Mouse (Mus musculus) midbrain, embryonic 12.5 days (tissue): Measurements from ENCODE around the gene Angel1. TPM values are rescaled to one million over a fixed set of nuclear protein-coding genes. Genes with fewer than 3 reads are reported as not detected.
A peak's percentile ranks its signal among the peaks of the same experiment; 100 is the strongest.

ENCODE experiments used
- ATAC-seq: fragments of 200-750 bp; cut with Nextera tagmentation; 2 replicates; pipeline ENCODE4 v1.8.0; 2017; ENCODE audit warnings: low read depth, moderate TSS enrichment, moderate library complexity; ENCODE audit not compliant: low FRiP score
- H3K27ac ChIP-seq: fragments of 300-500 bp; sonication (generic); replicated peaks from 2 replicates; pipeline ENCODE4 v1.5.1; 2016; ENCODE audit warnings: mild to moderate bottlenecking
- H3K27me3 ChIP-seq: fragments of 300-500 bp; sonication (generic); 2 replicates; pipeline ENCODE4 v1.6.1; 2016; ENCODE audit warnings: mild to moderate bottlenecking
- H3K36me3 ChIP-seq: fragments of 300-500 bp; sonication (generic); 2 replicates; pipeline ENCODE4 v1.6.1; 2016
- H3K4me1 ChIP-seq: fragments of 300-500 bp; sonication (generic); 2 replicates; pipeline ENCODE4 v1.6.1; 2016
- H3K4me2 ChIP-seq: fragments of 300-500 bp; sonication (generic); replicated peaks from 2 replicates; pipeline ENCODE4 v1.6.1; 2016; ENCODE audit warnings: mild to moderate bottlenecking, moderate library complexity
- H3K4me3 ChIP-seq: fragments of 300-500 bp; sonication (generic); 2 replicates; pipeline ENCODE4 v1.5.1; 2016; ENCODE audit warnings: mild to moderate bottlenecking
- H3K9ac ChIP-seq: fragments of 300-500 bp; sonication (generic); replicated peaks from 2 replicates; pipeline ENCODE4 v1.6.1; 2016; ENCODE audit warnings: mild to moderate bottlenecking, moderate library complexity
- H3K9me3 ChIP-seq: fragments of 300-500 bp; sonication (generic); 2 replicates; pipeline ENCODE4 v1.6.1; 2016; ENCODE audit warnings: mild to moderate bottlenecking
- WGBS: fragments of 180-500 bp; shearing (Covaris S2); methylation state at CpG from one replicate; pipeline ENCODE4 v1.1.7; 2016; 5-methylcytosine and 5-hydroxymethylcytosine counted together
- polyA plus RNA-seq: library from polyadenylated mRNA; unstranded; fragments of >200 nt; fragmentation: Nextera tagmentation; extraction: Ambion mirVana; gene quantifications from 2 replicates; pipeline ENCODE4 v1.2.1, GENCODE M21; 2016

Angel1 gene
- polyA plus RNA-seq: 14.3 and 16.8 TPM in 2 replicates

DNA sequence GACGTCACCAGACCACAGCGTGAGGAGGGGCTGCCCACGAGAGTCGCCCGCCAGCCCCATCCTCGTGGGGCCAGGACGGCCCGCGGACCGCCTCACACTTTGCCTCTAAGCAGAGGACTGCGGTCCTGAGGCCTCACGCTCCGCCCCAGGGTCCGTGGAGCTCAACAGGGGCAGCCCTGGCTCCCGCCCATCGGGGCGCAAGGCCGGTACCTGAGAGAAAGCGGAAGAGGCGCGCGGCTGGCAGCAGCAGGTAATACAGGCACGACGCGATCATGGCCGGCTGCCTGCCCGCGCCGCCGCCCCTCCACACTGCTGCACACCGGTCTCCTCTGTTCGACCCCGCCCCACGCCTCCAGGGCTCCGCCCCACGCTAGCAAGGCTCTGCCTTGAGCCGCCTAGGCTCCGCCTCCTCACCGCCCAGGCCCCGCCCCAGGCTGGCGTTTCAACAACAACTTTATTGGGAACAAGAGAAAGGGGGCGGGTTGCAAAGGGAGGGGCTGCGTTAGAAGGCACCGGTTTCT lies at the start of gene Angel1:
Gene Angel1 (minus strand): TSS at position 341 of the 521 bp plus-strand sequence.
- Histone ChIP-seq H3K4me1 (peaks cover 10% of the 10 kb centered on the region), H3K9me3 (no peaks in the 10 kb centered on the region), H3K9ac (peak within 1 kb of the TSS; percentile 80), H3K4me3 (peak within 1 kb of the TSS; percentile 75), H3K27me3 (no peaks in the 10 kb centered on the region; the same call in 1 of the 2 replicates), H3K27ac (peak within 1 kb of the TSS; percentile 64; the same call in 1 of the 2 replicates), H3K36me3 (0 out of 2 replicates have a peak, but pooled peaks cover 7% of the 10 kb centered on the region), H3K4me2 (peak within 1 kb of the TSS; percentile 95)
- WGBS: under 1% methylated on average over 44 of the region's 44 CpGs
- peak; percentile 99 for ATAC-seq

DNA sequence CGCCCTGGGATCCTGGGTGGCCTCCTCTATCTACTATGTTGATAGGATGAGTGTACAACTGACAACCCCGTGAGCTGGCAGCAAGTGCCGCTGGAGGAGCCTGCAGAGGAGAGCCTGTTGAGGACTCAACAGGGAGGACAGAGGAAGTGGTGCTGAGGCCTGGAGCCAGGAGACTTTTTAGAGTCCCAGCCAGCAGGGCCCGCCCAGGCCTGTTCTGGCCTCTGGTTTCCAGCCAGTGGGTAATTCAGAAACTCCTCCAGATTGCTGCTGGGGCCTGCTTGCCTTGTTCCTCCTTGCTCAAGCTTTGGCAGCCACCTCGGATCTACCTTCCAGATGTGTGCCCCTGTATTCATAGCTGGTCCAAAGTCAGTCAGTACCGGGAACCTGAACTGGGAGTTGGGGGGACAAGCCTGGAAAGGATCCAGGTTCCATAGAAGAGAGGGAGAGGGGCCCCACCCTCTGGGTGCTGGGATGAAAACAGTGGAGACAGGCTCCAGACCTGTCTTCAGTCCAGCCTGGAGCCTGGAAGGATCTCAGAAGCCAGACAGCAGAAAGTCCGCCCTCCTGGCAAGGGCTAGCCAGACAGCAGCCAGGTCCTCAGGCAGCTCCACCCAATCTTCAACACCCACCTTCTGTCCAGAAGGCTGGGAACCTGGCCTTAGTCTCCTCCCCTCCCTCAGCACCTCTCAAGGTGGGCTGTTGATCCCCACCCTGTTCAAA lies 49.5 kb upstream of the Angel1 start:
- no peak overlapping the region for H3K9ac ChIP-seq
- H3K9me3 ChIP-seq: 0 out of 2 replicates have a peak, but pooled peaks cover 4% of the 10 kb centered on the region
- H3K4me1 ChIP-seq: peaks cover 21% of the 10 kb centered on the region
- no peak overlapping the region for H3K27ac ChIP-seq
- no peaks in the 10 kb centered on the region for H3K27me3 ChIP-seq
- no peak overlapping the region for H3K4me2 ChIP-seq
- ATAC-seq: no peak
- 82% methylated on average over 7 of the region's 7 CpGs for WGBS
- H3K4me3 ChIP-seq: no peak overlapping the region
- H3K36me3 ChIP-seq: no peaks in the 10 kb centered on the region

DNA sequence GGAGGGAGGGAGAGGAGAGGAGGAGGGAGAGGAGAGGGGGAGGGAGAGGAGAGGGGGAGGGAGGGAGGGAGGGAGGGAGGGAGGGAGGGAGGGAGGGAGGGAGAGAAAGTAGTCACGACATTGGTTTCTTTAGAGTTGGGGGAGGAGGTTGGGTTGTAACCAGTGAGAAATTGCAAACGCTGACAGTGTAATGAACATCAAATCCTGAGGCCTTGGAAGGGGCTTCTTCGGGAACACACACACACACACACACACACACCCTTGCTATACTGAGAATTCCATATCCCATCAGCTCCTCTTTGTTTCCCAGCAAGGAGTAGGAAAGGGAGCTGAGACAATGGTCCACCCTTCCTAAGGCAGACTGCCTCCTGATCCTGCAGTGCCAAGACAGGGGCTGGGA lies 46.3 kb upstream of the Angel1 start:
- Histone ChIP-seq H3K27ac (0 out of 2 replicates have a peak overlapping the region, but pooled peaks have one; percentile 30), H3K9me3 (0 out of 2 replicates have a peak, but pooled peaks cover 4% of the 10 kb centered on the region), H3K4me3 (no peak overlapping the region), H3K9ac (no peak overlapping the region), H3K36me3 (no peaks in the 10 kb centered on the region), H3K27me3 (peaks cover 13% of the 10 kb centered on the region), H3K4me2 (no peak overlapping the region), H3K4me1 (peaks cover 28% of the 10 kb centered on the region)
- no peak for ATAC-seq
- 56% methylated on average over 2 of the region's 3 CpGs for WGBS

DNA sequence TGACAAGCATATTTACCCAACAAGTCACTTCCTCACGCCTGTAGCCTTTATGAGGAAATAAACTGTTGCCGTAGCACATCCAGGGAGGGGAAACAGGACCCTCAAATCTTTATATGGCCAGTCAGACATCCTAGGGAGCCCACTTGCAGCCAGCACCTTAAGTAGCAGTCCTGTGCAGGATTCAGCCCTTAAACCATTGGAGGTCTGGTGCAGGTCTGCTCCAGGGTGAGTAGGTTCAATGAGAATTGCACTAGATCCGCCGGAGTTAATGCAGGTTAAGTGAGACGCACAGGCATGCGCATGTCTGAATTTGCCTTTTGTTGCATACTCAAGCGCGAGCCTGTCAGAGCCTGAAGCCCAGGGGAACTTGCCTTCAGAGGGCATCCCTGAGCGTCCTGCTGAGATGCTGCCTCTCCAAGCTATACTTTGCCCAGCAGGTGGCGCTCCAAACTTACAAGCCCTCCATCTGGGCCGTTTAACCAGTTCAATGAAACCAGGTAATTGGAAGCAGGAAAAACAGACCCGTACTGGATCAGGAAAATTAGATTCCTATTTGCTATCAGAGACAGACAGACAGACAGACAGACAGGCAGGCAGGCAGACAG lies 45.7 kb upstream of the Angel1 start:
- Histone ChIP-seq H3K4me2 (0 out of 2 replicates have a peak overlapping the region, but pooled peaks have one; percentile 15), H3K36me3 (no peaks in the 10 kb centered on the region), H3K9me3 (0 out of 2 replicates have a peak, but pooled peaks cover 4% of the 10 kb centered on the region), H3K9ac (no peak overlapping the region), H3K27me3 (peaks cover 17% of the 10 kb centered on the region), H3K27ac (0 out of 2 replicates have a peak overlapping the region, but pooled peaks have one; percentile 39), H3K4me1 (peaks cover 28% of the 10 kb centered on the region), H3K4me3 (no peak overlapping the region)
- 12% methylated on average over 12 of the region's 12 CpGs for WGBS
- ATAC-seq: peak; percentile 68

DNA sequence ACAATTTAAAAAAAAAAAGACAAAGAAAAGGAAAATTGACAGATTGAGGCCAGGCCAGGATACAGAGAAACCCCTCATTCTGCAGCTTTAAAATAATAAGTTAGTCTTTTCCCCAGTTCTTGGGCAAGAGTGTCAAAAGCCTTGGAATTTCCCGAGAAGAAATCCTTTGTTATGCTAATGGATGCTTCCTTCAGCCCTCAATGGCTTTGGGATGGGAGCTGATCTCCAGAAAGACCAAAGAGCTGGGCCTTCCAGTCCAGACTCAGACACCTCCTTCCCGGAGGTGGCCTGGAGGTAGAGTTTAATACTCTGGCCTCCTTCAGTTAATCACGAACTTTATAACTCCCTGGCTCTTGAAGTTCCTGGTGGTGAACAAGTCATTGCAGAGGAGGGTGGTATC lies 44.7 kb upstream of the Angel1 start:
- Histone ChIP-seq H3K4me3 (no peak overlapping the region), H3K4me2 (no peak overlapping the region), H3K9me3 (0 out of 2 replicates have a peak, but pooled peaks cover 4% of the 10 kb centered on the region), H3K36me3 (no peaks in the 10 kb centered on the region), H3K4me1 (peaks cover 28% of the 10 kb centered on the region), H3K9ac (no peak overlapping the region), H3K27me3 (peaks cover 19% of the 10 kb centered on the region), H3K27ac (no peak overlapping the region)
- 6% methylated on average over 3 of the region's 3 CpGs for WGBS
- no peak for ATAC-seq

DNA sequence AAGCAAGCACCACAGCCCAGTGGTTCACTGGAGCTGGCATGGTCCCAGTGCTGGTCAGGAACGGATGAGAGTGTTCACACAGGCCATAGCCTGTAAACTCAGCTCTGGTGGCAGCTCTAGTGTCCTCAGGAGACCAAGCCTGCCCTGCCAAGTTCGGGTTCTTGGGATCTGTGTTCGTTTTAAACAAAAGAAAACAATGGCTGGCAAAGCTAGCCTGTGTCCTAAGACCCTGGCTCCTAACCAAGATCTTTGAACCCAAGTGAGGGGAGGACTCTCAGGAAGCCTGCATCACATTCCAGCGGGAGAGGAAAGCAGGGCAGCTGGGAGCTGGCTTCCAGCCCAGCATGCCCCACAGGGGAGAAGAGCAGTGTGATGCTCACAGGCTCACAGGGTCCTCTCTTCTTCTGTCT lies 44.0 kb upstream of the Angel1 start:
- H3K9me3 ChIP-seq: 0 out of 2 replicates have a peak, but pooled peaks cover 4% of the 10 kb centered on the region
- WGBS: 22% methylated on average over 4 of the region's 4 CpGs
- no peak overlapping the region for H3K4me3 ChIP-seq
- peaks cover 28% of the 10 kb centered on the region for H3K4me1 ChIP-seq
- H3K36me3 ChIP-seq: no peaks in the 10 kb centered on the region
- 0 out of 2 replicates have a peak overlapping the region, but pooled peaks have one; percentile 35 for H3K27ac ChIP-seq
- no peak overlapping the region for H3K4me2 ChIP-seq
- peaks cover 19% of the 10 kb centered on the region for H3K27me3 ChIP-seq
- ATAC-seq: no peak
- H3K9ac ChIP-seq: no peak overlapping the region

DNA sequence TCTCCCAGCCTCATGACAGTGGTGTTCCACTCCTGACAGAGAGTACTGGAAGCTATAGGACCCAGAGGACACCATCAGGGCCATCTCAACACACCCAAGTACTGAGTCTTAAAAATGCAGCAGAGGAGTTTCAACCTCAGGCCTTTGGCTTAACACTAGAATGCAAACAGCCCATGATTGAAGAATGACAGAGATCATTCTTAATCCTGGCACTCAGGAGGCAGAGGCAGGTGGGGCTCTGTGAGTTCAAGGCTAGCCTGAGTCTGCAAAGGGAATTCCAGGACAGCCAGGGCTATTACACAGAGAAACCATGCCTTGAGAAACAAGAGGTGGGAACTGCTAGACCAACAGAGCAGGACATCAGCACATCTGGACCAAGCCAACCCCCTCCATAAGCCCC lies 43.6 kb upstream of the Angel1 start:
- Histone ChIP-seq H3K27me3 (peaks cover 19% of the 10 kb centered on the region), H3K4me3 (no peak overlapping the region), H3K9ac (no peak overlapping the region), H3K36me3 (no peaks in the 10 kb centered on the region), H3K4me1 (peaks cover 28% of the 10 kb centered on the region), H3K9me3 (0 out of 2 replicates have a peak, but pooled peaks cover 4% of the 10 kb centered on the region), H3K4me2 (no peak overlapping the region), H3K27ac (0 out of 2 replicates have a peak overlapping the region, but pooled peaks have one; percentile 35)
- no peak for ATAC-seq

DNA sequence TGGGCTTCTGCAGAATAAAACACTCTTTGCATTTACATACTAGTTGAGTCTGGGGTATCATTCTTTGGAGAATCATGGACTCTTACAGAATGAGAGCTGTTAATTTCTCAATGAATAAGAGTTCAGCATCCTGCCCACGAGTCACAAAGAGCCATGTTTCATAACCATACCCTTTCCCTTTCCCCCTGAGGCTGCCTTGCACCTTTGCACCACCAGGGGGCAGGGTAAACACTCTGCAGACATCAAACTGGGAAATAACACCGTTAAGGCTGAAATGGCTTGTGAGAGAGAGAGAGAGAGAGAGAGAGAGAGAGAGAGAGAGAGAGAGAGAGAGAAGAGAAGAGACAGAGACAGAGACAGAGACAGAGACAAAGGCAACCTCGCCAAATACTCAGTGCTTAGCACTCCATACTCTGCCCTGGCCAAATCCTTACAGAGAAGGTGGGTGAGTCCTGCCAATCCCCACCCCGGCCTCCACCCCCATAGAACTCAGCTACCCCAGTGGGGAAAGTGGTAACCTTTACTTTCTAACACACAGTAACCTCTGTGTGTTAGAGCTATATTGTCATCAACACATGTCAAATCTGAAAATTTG lies 42.8 kb upstream of the Angel1 start:
- Histone ChIP-seq H3K36me3 (no peaks in the 10 kb centered on the region), H3K4me3 (no peak overlapping the region), H3K9ac (no peak overlapping the region), H3K4me1 (peaks cover 28% of the 10 kb centered on the region), H3K27ac (no peak overlapping the region), H3K27me3 (peaks cover 19% of the 10 kb centered on the region), H3K4me2 (no peak overlapping the region), H3K9me3 (no peaks in the 10 kb centered on the region)
- 38% methylated on average over 4 of the region's 4 CpGs for WGBS
- ATAC-seq: no peak

DNA sequence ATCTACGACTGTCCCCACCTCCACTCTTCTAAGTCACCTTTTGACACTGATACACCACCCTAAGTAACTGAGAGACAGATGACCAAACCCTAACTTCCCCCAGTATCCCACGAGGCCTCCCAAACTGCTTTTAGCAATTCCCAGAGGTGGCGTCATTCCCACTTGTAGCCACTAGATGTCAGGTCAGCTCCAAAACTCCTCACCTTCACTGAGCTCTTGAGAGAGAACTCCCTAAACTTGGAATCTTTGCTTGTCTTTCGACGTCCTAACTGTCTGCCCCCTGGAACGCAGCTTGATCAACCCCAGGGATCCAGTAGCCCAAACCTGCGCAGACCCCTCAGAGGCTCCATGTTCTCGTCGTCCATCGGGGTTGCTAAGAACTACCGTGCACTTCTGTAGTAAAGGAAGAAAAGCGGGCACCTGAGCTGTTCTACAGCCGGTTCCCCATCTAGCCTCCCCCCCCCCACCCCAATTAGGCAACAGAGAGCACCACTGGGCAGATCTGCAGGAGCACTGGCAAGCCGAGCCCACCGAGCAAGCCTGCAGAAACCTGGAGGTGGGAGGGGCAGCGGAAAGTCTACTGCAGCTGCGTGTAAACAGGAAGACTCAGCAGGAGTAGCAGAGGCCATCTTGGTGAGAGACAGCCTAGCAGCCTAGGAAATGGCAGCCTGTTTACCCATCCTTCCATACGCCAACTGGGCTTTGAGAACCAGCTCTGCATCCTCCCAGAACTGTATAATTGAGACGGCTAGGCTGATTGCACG lies 41.8 kb upstream of the Angel1 start:
- Histone ChIP-seq H3K9ac (no peak overlapping the region), H3K4me2 (no peak overlapping the region), H3K27me3 (peaks cover 19% of the 10 kb centered on the region), H3K4me1 (peaks cover 28% of the 10 kb centered on the region), H3K4me3 (no peak overlapping the region), H3K27ac (no peak overlapping the region), H3K9me3 (no peaks in the 10 kb centered on the region), H3K36me3 (no peaks in the 10 kb centered on the region)
- 38% methylated on average over 20 of the region's 20 CpGs for WGBS
- ATAC-seq: peak; percentile 7; the same call in 1 of the 2 replicates

DNA sequence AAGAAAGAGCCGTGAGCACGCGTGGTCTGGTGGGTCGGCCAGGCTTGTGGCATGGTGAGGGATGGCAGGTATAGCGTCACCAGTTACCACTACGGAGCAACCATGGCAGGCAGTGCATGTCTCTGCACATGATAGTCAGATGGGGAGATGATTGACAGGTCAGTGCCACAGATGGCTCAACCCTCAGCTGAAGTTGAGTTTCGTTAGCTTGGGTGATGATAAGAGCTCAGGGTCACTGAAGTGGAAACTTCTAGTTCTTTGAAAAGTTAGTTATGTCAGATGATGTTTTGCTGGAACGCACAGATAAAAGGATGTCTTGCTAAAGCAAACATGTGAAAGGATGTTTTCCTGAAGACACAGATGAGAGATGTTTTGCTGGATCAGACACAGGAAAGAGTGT lies 40.2 kb upstream of the Angel1 start:
- H3K27me3 ChIP-seq: peaks cover 19% of the 10 kb centered on the region
- H3K27ac ChIP-seq: no peak overlapping the region
- no peaks in the 10 kb centered on the region for H3K36me3 ChIP-seq
- no peak overlapping the region for H3K4me2 ChIP-seq
- no peaks in the 10 kb centered on the region for H3K9me3 ChIP-seq
- H3K4me3 ChIP-seq: no peak overlapping the region
- no peak overlapping the region for H3K9ac ChIP-seq
- WGBS: 89% methylated on average over 8 of the region's 8 CpGs
- H3K4me1 ChIP-seq: peaks cover 20% of the 10 kb centered on the region
- ATAC-seq: no peak

DNA sequence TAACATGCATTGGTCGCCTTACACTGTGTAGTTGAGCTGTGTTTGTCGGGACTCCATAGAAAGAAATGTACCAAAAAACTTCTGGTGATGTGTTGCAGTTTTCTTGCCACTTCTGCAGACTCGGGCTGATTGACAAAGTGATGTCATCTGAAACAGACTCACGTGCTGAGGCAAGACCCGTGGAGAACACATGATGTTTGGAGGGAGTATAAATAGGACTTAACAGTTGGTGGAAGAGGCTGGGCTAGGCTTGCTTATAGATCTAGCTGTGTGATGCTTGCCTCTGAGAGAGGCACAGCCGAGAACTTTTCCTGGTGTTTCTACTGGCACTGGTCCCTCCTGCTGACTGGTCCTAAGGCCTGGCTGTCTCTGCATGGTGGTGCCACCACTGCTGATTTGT lies 37.8 kb upstream of the Angel1 start:
- no peak overlapping the region for H3K9ac ChIP-seq
- H3K4me2 ChIP-seq: no peak overlapping the region
- H3K9me3 ChIP-seq: 0 out of 2 replicates have a peak, but pooled peaks cover 2% of the 10 kb centered on the region
- peaks cover 15% of the 10 kb centered on the region; the same call in 1 of the 2 replicates for H3K27me3 ChIP-seq
- H3K4me1 ChIP-seq: peaks cover 4% of the 10 kb centered on the region; the same call in 1 of the 2 replicates
- no peak overlapping the region for H3K27ac ChIP-seq
- no peaks in the 10 kb centered on the region for H3K36me3 ChIP-seq
- no peak overlapping the region for H3K4me3 ChIP-seq
- ATAC-seq: no peak
- WGBS: 87% methylated on average over 6 of the region's 6 CpGs
